Mouse (Mus musculus) lung, postnatal 36 days (tissue): ENCODE results near the gene Nlrp3.
"Not testable (repeated sequence)": the region's sequence is repeated elsewhere in the genome, so short reads cannot be mapped to it uniquely, and the experiment has no call there.

ENCODE experiments used
- DNase-seq: peaks from one replicate; pipeline ENCODE4 v3.0.0; 2022; ENCODE audit warnings: mixed read lengths

The Nlrp3 gene

DNA sequence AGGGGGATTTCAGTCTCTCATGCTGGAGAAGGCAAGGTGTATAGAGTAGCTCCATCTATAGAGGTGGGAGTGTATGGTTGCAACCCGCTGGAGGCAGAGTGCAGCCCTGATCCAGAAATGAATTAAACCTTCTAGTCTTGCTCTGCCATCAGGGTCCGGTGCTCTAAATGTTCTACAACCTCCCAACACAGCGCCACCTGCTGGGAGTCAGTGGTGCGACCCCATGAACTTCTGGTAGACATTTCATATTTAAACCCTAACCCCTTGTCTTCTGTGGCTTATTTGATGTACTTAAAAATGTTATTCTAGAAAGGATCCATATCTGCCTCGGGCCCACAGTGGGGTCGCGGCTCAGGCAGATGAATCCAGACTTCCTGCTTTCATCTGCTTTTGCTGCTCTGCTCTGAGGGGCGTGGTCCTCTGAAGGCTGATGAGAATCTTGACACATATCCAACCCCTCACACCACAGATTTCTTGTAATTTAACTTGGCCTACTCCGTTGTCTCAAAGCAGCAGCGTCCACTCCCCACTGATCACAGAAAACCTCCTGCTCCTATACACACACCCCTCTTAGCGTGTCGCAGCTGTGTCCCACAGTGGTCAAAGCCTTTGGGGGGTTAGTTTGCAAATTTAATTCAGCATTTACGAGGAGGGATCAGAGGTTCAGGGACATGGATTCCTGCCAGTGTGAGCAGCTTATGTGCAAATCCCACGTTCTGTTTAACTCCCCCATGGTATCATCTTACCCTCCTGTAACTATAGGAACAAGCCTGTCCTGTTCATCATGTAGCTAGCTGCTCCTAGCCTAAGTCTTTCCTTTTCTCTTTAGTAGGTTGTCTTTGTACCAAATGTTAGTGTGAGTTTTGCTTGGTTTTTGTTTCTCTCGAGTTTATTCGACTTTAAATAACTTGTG is 3.9 kb upstream of the Nlrp3 start:
- DNase-seq: peak; percentile 55

DNA sequence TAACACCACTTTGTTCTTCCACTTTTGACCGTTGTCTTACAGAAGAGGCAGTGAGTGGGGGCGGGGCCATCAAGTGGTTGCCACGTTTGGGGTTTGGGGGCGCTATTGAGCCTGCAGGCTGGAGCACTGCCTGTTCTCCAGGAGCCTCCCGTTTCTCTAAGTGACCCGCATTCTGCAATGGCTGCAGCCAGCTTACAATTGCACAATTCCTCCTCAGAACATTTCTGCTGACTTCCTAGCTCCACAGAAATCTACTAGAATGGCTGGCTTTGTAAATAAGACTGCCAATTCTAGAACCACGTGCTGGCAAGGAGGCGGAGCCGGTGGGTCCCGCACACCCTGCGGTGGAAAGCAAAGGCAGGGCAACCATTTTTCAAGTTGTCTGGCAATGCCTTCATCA is 3.0 kb upstream of the Nlrp3 start:
- DNase-seq: peak; percentile 88

DNA sequence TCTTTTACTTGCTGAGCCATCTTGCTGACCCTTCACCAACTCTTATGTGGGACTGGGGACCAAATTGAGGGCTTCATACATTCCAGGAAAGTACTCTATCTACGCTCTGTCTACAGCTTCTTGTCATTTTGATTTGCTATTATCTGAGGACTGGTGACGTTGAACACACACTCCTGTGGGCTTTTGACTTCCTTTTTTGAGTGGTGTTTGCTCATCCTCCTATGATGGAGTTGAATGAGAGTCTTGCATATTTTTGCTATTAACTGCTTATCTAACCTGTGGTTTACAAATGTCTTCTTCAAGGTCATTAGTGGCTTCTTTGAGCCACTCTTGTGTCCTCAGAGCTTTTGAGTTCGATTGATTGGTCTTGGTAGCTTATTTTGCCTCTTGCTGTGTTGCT is 1.2 kb upstream of the Nlrp3 start:
- DNase-seq: peak; percentile 20

DNA sequence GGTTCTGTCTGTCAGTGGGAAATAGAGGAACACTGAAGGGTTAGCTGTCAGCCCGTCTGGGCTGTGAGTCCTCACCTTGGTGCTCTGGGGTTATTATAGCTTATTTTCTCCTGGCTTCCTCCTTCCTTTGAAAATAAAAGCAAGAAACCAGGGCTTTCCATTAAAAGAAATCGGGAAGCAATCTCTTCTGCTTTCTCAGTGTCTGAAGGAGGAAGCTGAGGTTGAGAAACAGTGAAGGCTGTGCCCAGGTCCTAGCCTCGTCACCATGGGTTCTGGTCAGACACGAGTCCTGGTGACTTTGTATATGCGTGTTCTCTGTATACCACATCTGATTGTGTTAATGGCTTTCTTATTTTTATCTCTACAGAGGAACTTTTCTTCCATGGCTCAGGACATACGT is 1.1 kb downstream of the Nlrp3 start:
- peak; percentile 53 for DNase-seq

DNA sequence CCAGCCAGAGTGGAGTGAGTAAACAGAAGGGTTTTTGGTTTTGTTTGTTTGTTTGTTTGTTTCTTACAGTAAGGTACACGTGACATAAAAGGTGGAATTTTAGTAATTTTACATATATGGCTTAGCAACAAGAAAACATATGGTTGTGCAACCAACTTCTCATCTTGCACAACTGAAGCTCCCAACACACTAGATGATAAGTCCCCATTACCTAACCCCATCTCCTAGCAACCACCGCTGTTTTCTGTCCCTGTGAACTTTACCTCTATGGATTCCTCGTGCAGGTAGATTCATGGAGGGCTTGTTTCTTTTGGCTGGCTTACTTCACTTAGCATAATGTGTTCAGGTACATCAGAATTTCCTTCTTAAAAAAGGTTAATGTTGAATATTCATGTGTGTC is 2.0 kb downstream of the Nlrp3 start:
- DNase-seq: peak; percentile 69

DNA sequence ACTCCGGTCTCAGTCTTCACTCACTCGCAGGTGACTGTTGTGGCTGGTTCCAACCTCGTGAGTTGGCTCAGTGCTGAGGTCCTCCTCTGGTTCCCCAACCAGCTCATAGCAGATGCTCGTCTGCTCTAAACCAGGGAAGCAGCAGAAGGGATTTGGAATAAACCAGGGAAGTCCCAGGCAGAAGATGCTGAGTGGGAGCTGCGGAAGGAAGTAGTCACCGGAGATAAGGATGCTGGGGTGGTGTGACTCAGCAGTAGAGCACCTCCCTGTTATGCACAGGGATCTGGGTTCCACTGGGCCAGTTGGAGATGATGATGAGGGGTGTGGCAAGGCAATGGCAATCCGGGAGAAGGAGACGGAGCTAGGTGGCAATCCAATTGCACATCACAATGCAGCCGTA is 2.6 kb downstream of the Nlrp3 start:
- DNase-seq: no peak

DNA sequence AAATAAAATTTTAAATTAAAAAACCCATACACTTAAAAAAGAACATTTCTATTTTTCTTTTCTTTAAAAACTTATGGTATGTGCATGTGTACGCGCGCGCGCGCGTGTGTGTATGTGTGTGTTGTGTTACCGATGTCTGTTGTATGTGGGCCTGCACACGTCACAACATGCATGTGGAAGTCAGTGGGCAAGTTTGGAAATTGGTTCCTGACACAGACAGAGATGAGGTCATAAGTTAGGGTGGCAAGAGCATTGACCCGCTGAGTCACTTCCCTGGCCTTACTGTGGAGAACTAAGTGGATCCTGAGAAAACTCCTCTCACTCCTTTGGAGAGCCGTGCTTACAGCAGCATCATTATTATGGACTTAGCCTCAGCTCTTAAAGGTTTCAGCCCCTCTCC is 12.8 kb downstream of the Nlrp3 start:
- peak; percentile 21 for DNase-seq

DNA sequence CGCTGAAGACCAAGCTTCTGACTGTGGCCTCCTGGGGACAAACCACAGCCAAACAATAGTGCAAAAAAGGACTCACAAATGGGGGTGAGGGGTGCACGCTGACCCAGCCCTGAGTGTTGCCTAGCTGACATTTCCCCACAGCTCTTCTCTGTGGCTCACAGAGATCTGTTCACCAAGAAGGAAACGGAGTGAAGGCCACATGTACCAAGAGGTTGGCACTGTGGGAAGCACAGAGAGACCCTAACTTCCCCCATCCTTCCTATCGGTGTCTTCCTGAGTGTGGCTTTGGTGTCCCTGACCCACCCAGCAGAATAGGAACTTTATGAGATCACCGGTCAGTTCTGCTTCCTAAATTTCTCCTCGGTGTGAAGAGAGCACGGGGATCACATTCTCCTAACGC is 13.2 kb downstream of the Nlrp3 start:
- no peak for DNase-seq

DNA sequence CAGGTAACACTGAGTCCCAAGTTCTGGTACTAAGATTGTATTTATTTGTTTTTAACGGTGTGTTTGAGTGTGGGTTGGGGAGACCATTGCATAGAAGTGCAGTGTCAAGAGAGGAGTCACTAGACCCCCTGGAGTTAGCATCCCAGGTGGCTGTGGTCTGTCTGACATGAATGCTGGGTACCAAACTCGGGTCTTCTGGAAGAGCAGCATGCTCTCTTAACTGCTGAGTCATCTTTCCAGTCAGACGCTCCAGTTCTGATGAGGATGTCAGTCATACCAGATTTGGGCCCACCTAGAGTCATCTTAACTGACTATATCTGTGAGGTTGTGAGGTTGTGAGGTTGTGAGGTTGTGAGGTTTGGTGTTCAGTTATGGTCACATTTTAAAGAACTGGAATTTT is 19.5 kb downstream of the Nlrp3 start:
- DNase-seq: no peak

DNA sequence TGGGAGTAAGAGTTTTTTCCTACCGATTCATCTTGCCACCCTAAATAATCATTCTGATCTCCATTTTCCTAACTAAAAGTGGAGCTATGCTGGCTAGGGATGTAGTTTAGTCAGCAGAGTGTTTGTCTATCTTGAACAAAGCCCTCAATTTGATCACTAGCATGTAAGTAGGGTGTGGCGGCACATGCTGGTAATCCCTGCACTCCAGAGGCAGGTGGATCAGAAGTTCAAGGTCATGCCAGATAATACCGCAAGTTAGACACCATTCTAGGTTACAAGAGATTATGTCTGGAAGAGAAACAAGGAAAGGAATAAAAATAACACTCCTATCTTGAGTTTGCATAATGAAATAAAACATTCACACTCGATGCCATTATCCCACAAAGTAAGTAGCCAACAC is 21.0 kb downstream of the Nlrp3 start:
- no peak for DNase-seq

DNA sequence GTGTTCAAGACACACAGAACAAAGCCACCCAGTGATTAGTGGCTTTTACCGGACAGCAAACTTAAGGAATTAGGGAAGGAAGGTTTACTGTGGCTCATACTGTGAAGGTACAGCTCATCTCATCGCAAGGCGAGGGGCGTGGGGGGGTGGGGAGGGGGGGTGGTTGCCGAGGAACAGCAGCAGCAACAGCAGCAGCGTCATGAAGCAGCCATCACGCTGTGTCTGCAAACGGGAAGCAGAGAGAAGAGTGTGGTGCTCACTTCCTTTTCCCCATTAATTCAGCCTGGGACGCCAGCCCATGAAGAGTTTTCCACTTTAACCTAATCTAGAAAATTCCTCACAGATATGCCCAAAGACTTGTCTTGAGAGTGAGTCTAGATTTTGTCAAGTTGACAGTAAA is 21.5 kb downstream of the Nlrp3 start:
- no peak for DNase-seq

DNA sequence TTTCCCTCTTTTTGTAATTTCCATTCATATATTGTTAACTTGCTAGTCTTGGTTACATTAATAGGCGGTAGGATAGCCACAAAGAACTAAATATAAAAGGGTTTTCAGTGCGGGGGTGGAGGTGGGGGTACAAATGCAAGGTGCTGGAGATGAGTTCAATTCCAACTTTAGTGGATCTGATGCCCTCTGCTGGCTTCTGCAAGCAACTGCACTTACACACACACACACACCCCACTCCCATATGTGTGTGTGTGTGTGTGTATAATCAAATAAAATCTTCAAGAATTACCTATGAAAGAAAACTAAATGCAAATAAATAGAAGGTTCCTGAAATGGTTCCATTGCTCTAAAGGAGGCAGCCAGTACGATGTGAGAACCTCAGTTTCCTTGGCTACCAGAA is 27.9 kb downstream of the Nlrp3 start:
- peak; percentile 1 for DNase-seq

DNA sequence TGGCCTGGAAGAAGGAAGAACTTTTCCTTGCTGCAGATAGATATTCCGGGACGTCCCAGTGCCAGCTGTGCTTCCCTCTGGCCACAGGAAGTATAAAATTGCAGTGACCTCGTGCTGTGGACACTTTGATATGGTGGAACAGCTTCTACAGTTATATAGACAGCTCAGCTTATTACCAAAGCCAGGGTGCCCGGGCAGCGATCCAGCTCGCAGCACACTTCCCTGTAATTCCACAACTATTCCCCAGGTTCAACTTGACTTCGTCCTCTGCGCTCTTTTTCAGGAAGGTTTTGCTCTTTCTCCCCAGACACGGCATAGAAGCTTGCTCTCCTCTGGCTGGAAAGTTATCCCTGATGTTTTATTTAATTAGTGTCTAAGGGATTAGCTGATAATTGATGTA is 34.4 kb downstream of the Nlrp3 start:
- no peak for DNase-seq

DNA sequence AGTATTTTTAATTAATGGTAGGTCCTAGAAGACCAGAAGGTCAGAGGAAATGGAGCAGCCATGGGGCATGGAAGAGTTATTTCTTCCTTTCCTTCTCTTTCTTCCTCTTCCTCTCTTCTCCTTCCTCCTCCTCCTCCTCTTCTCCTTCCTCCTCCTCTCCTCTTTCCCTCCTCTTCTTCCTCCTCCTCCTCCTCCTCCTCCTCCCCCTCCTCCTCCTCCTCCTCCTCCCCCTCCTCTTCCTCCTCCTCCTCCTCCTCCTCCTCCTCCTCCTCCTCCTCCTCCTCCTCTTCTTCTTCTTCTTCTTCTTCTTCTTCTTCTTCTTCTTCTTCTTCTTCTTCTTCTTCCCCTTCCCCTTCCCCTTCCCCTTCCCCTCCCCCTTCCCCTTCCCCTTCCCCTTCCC is 34.8 kb downstream of the Nlrp3 start, which contains the start of gene Olfr222:
Olfr222 (minus strand) TSS at position 101 of the 400 bp plus-strand sequence.
- not testable (repeated sequence) for DNase-seq

DNA sequence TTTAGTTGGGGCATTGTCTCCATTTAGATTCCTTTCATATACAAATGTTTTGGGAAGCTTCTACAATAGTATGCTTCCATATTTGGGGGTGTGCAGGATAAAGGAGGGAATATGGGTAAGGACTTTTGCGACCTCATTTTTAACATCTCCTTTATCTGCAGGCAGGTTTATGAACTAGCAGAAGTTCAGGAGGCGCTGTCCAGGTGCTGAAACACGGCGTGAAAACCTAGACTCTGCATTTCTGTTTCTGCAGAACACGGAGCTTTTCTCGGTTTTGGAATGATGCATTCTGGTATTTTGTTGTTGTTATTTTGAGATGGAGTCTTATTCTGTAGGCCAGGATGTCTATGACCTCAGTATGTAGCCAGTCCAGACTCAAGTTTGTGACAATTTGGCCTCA is 43.2 kb downstream of the Nlrp3 start:
- peak; percentile 20 for DNase-seq

DNA sequence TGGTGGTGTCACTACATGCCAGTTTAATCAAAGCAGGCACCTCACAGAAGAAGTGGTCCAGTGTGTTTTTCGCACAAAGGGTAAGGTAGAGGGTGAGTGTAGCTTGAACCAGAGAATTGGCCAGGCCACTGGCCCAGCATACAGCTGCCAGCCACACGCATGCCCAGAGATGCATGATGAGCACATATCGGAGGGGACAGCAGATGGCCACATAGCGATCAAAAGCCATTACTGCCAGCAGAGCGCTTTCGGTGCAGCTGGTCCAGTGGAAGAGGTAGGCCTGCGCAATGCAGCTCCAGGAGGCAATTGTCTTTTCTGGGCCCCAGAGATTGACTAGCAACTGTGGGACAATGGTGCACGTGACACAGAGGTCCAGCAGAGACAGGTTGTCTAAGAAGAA is 48.1 kb downstream of the Nlrp3 start:
- DNase-seq: no peak

DNA sequence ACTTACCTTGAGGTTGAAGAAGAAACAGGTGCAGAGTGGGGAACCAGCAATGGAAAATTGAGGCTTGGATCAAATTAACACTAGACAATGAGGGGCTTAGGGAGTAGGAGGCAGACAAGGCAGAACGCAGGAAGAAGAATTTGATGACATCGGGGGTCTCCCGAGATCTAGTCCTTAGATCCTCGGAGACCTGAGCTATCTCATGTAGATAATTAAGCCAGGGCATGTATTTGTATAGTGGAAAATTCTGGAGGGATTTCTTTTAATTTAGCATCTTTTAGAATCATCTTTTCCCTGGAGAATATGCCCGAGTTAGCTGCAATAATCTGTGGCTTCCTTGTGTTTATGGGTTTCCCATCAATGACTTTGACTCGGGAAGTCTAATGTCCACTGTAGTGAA is 51.8 kb downstream of the Nlrp3 start, which contains the start of gene Olfr223:
Olfr223 (minus strand) TSS at position 101 of the 400 bp plus-strand sequence.
- DNase-seq: no peak

DNA sequence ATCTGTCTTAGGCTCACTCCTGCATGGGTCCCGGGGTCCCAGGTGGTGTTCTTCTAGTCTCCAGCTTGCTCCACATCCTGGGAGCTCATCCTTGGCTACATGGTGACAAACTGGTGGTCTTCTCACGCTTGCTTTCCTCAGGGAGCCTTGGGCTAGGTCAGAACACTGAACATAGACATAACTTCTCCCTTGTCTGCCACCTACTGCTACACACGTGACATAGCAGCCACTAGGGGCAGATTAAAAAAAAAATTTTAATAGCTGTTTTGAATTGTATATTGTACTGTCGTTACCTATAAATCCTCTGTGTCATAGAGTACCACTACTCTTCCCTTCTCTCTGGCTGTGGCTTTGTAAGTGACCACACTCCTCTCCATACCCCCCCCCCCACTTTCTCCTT is 54.7 kb downstream of the Nlrp3 start:
- DNase-seq: no peak

DNA sequence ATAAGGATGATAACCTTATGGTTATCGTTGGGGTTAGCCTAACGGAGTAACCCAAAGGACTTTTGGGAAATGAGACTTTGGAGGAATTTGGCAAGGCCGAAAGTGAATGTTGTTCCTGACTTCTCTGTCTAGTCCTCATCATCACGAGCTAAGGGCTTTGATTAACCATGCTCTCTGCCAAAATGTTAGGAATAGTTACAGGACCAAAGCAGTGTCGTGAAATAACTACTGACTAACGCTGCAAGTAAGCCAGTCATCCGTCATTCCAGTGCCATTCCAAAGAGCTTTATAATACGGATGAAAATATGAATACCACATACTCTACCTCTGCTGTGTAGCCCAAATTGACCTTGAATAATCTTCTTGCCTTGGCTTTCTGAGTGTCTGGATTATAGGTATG is 55.6 kb downstream of the Nlrp3 start:
- DNase-seq: no peak

DNA sequence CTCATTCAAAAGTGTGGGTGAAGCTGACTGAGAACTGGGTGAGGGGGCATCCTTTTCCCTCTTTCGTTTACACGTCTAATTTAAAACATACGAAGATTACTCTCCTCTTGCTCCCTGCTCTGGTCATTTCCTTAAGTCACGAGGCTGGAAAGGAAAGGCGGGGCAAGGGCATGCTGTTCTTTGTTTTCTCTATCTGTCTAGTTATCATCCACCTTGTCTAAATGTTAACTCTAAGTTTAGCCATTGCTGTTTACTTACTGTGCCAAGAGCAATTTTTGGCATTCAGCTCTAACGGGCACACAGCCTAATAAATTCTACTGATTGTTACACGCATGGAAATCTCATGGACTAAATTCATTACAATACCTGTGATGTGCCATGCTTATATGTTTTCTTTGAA is 57.8 kb downstream of the Nlrp3 start:
- DNase-seq: peak; percentile 15

DNA sequence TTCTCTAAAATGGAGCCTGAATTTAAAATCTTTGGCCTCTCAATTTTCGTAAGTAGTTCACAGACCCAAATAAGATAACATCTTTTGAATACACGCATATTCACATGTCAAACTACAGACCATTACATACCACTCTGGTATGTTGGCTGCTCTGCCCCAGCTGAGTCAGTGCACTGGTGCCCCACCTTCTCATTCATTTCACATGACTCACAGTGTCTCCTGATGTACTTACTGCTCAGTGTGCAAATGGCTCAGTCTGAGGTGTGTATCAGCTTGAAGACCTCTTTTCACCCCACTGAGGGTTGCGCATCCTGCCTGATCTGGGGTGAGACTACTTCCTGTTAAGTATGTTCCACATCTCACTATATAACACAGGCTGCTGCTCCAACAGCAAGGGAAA is 59.5 kb downstream of the Nlrp3 start:
- DNase-seq: peak; percentile 21

DNA sequence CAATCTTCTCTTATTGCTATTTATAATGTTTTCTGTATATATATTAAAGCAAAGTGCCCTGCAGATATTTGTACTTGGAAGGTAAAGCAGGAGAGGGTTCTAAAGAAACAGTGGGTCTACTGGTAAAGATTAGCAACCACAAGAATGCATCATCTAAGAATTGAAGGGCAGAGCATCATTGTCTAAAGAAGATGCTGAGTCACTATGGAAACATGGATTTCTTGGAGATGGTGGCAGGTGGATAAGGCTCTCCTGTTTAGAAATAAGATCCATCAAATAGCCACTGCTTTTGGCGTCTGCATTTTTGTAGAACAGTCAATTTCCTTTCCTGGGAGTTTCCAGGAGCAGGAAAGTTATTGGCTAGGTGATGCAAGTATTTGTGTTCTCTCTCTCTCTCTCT is 60.9 kb downstream of the Nlrp3 start:
- DNase-seq: no peak

DNA sequence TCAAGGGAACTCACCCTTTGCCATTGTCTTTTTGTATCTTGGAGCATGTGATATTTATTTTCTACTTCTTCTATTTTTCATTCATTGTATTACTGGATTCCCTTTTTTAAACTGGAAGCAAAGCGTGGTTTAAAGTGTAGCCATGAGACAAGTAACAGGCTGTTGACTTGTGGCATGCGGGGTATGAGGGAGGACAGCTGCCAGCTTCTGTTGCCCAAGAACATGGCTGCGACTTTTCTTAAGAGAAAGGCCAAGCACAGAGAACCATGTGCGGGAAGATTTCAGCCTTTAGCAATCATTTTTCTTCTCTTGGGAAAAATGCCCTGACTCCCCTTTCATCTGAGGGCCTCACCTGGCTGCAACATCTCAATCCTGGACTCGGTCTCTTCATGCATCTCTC is 70.3 kb downstream of the Nlrp3 start:
- DNase-seq: peak; percentile 40

DNA sequence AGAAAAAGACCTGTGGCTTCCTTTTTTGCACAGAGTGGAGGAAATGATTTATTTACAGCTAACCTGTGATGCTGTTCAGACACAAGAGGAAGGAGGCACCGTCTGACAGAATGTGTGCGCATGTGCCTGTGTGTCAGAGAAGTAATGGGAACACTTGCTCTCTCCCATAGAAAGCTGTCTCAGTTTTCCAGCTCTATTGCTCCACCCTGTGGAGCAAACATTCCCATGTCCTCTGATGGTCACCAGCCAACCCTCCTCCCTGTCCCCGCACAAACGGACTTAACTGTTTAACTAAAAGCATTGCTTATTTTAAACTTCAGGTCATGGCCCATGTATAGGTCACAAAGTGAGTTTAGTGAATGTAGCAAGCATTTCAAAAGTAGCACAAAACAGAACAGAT is 72.8 kb downstream of the Nlrp3 start:
- peak; percentile 73 for DNase-seq
